Mouse (Mus musculus) hindbrain, embryonic 13.5 days (tissue): ENCODE measurements around the gene Egln3. TPM values are rescaled to one million over a fixed set of nuclear protein-coding genes. Genes with fewer than 3 reads are reported as not detected.

Experiments
- ATAC-seq: fragments of 200-750 bp; cut with Nextera tagmentation; 2 replicates; pipeline ENCODE4 v1.8.0; 2017; ENCODE audit warnings: moderate TSS enrichment; ENCODE audit not compliant: low FRiP score
- H3K27ac ChIP-seq: fragments of 300-500 bp; sonication (generic); 2 replicates; pipeline ENCODE4 v1.5.1; 2015; ENCODE audit warnings: inconsistent platforms, mild to moderate bottlenecking, moderate library complexity
- H3K27me3 ChIP-seq: fragments of 300-500 bp; sonication (generic); 2 replicates; pipeline ENCODE4 v1.6.1; 2015; ENCODE audit warnings: mild to moderate bottlenecking, inconsistent platforms
- H3K36me3 ChIP-seq: fragments of 300-500 bp; sonication (generic); 2 replicates; pipeline ENCODE4 v1.6.1; 2015; ENCODE audit warnings: mild to moderate bottlenecking, inconsistent platforms
- H3K4me1 ChIP-seq: fragments of 300-500 bp; sonication (generic); replicated peaks from 2 replicates; pipeline ENCODE4 v1.6.1; 2015; ENCODE audit warnings: inconsistent platforms
- H3K4me2 ChIP-seq: fragments of 300-500 bp; sonication (generic); 2 replicates; pipeline ENCODE4 v1.6.1; 2015; ENCODE audit warnings: inconsistent platforms, mild to moderate bottlenecking, moderate library complexity
- H3K4me3 ChIP-seq: fragments of 300-500 bp; sonication (generic); 2 replicates; pipeline ENCODE4 v1.5.1; 2015; ENCODE audit warnings: mild to moderate bottlenecking, inconsistent platforms
- H3K9ac ChIP-seq: fragments of 300-500 bp; sonication (generic); 2 replicates; pipeline ENCODE4 v1.6.1; 2015; ENCODE audit warnings: mild to moderate bottlenecking, inconsistent platforms
- H3K9me3 ChIP-seq: fragments of 300-500 bp; sonication (generic); 2 replicates; pipeline ENCODE4 v1.6.1; 2016; ENCODE audit warnings: inconsistent platforms
- WGBS: fragments of 180-500 bp; shearing (Covaris S2); methylation state at CpG from one replicate; pipeline ENCODE4 v1.1.7; 2015; 5-methylcytosine and 5-hydroxymethylcytosine counted together
- polyA plus RNA-seq: library from polyadenylated mRNA; unstranded; fragments of >200 nt; fragmentation: Nextera tagmentation; extraction: Ambion mirVana; gene quantifications from 2 replicates; pipeline ENCODE4 v1.2.1, GENCODE M21; 2015

Egln3 gene
- polyA plus RNA-seq, 1 experiment from 2014 or later, result 5.8 TPM

- Histone ChIP-seq H3K9ac (no peak overlapping the region), H3K27me3 (no peaks in the 10 kb centered on the region), H3K27ac (no peak overlapping the region), H3K4me2 (no peak overlapping the region), H3K4me1 (no peaks in the 10 kb centered on the region), H3K9me3 (no peaks in the 10 kb centered on the region), H3K36me3 (no peaks in the 10 kb centered on the region), H3K4me3 (no peak overlapping the region)
- no peak for ATAC-seq
- 78% methylated on average over 12 of the region's 12 CpGs for WGBS
These were observed 18.5 kb upstream of the Egln3 start for GRCm38 (mm10) chr12:54222036-54222760.

GRCm38 (mm10) chr12:54216673-54217072, 13.0 kb upstream of the Egln3 start:
- ATAC-seq, result no peak
- no peak overlapping the region for H3K27ac ChIP-seq
- H3K9me3 ChIP-seq, result no peaks in the 10 kb centered on the region
- H3K36me3 ChIP-seq, result no peaks in the 10 kb centered on the region
- H3K9ac ChIP-seq, result no peak overlapping the region
- WGBS, result 86% methylated on average over 5 of the region's 5 CpGs
- H3K27me3 ChIP-seq, result 0 out of 2 replicates have a peak, but pooled peaks cover 2% of the 10 kb centered on the region
- H3K4me2 ChIP-seq, result no peak overlapping the region
- H3K4me1 ChIP-seq, result no peaks in the 10 kb centered on the region
- no peak overlapping the region for H3K4me3 ChIP-seq

GRCm38 (mm10) chr12:54214426-54214825, 10.8 kb upstream of the Egln3 start:
- 61% methylated on average over 6 of the region's 6 CpGs for whole genome bisulfite sequencing
- H3K9ac ChIP-seq, result no peak overlapping the region
- no peak overlapping the region for H3K27ac ChIP-seq
- H3K4me2 ChIP-seq, result no peak overlapping the region
- H3K9me3 ChIP-seq, result no peaks in the 10 kb centered on the region
- no peaks in the 10 kb centered on the region for H3K36me3 ChIP-seq
- H3K4me1 ChIP-seq, result no peaks in the 10 kb centered on the region
- no peak overlapping the region for H3K4me3 ChIP-seq
- 0 out of 2 replicates have a peak, but pooled peaks cover 2% of the 10 kb centered on the region for H3K27me3 ChIP-seq
- no peak for ATAC-seq

- Histone ChIP-seq H3K4me3 (no peak overlapping the region), H3K27me3 (0 out of 2 replicates have a peak, but pooled peaks cover 2% of the 10 kb centered on the region), H3K9me3 (no peaks in the 10 kb centered on the region), H3K4me2 (no peak overlapping the region), H3K4me1 (no peaks in the 10 kb centered on the region), H3K36me3 (no peaks in the 10 kb centered on the region), H3K9ac (no peak overlapping the region), H3K27ac (no peak overlapping the region)
- ATAC-seq, result no peak
- 88% methylated on average over 4 of the region's 4 CpGs for WGBS
These were observed 10.2 kb upstream of the Egln3 start for GRCm38 (mm10) chr12:54213871-54214270.

GRCm38 (mm10) chr12:54213230-54213629, 9.6 kb upstream of the Egln3 start:
- Histone ChIP-seq H3K9ac (no peak overlapping the region), H3K9me3 (no peaks in the 10 kb centered on the region), H3K36me3 (no peaks in the 10 kb centered on the region), H3K27ac (no peak overlapping the region), H3K27me3 (0 out of 2 replicates have a peak, but pooled peaks cover 2% of the 10 kb centered on the region), H3K4me1 (no peaks in the 10 kb centered on the region), H3K4me2 (no peak overlapping the region), H3K4me3 (no peak overlapping the region)
- 63% methylated on average over 5 of the region's 5 CpGs for WGBS
- ATAC-seq, result no peak

- WGBS, result 60% methylated on average over 6 of the region's 6 CpGs
These were observed 5.5 kb upstream of the Egln3 start for GRCm38 (mm10) chr12:54209182-54209563.

GRCm38 (mm10) chr12:54208433-54209181, 4.9 kb upstream of the Egln3 start:
- H3K27ac ChIP-seq, result no peak overlapping the region
- H3K27me3 ChIP-seq, result peaks cover 15% of the 10 kb centered on the region
- H3K9me3 ChIP-seq, result no peaks in the 10 kb centered on the region
- WGBS, result 71% methylated on average over 8 of the region's 8 CpGs
- no peak overlapping the region for H3K4me2 ChIP-seq
- H3K4me3 ChIP-seq, result no peak overlapping the region
- no peak for ATAC-seq
- peaks cover 8% of the 10 kb centered on the region for H3K4me1 ChIP-seq
- H3K9ac ChIP-seq, result no peak overlapping the region
- H3K36me3 ChIP-seq, result no peaks in the 10 kb centered on the region

More at GRCm38 (mm10) chr12:54209182-54209563, 5.5 kb upstream of the Egln3 start:
- Histone ChIP-seq H3K27ac (no peak overlapping the region), H3K4me3 (no peak overlapping the region), H3K9ac (no peak overlapping the region), H3K36me3 (no peaks in the 10 kb centered on the region), H3K4me1 (peaks cover 3% of the 10 kb centered on the region), H3K4me2 (no peak overlapping the region), H3K9me3 (no peaks in the 10 kb centered on the region), H3K27me3 (peaks cover 10% of the 10 kb centered on the region)
- no peak for ATAC-seq

GRCm38 (mm10) chr12:54205731-54206130, 2.1 kb upstream of the Egln3 start:
- Histone ChIP-seq H3K9me3 (no peaks in the 10 kb centered on the region), H3K27ac (no peak overlapping the region), H3K4me3 (no peak overlapping the region), H3K4me2 (no peak overlapping the region), H3K4me1 (peaks cover 21% of the 10 kb centered on the region), H3K36me3 (no peaks in the 10 kb centered on the region), H3K27me3 (peaks cover 35% of the 10 kb centered on the region), H3K9ac (no peak overlapping the region)
- no peak for ATAC-seq
- 91% methylated on average over 4 of the region's 4 CpGs for WGBS

- Histone ChIP-seq H3K4me1 (peaks cover 21% of the 10 kb centered on the region), H3K27me3 (peaks cover 35% of the 10 kb centered on the region), H3K9ac (no peak overlapping the region), H3K9me3 (no peaks in the 10 kb centered on the region), H3K36me3 (no peaks in the 10 kb centered on the region), H3K4me2 (no peak overlapping the region), H3K4me3 (no peak overlapping the region), H3K27ac (no peak overlapping the region)
- no peak for ATAC-seq
- 7% methylated on average over 1 of the region's 1 CpGs for WGBS
These were observed 1.5 kb upstream of the Egln3 start for GRCm38 (mm10) chr12:54205195-54205594.

- WGBS, result 3% methylated on average over 55 of the region's 55 CpGs
These were observed 650 bp downstream of the Egln3 start for GRCm38 (mm10) chr12:54202765-54203655.

GRCm38 (mm10) chr12:54202276-54202675, 1.4 kb downstream of the Egln3 start:
- 42% methylated on average over 6 of the region's 6 CpGs for WGBS
- H3K9me3 ChIP-seq, result no peaks in the 10 kb centered on the region
- peaks cover 35% of the 10 kb centered on the region for H3K27me3 ChIP-seq
- H3K4me3 ChIP-seq, result peak overlapping the region; percentile 62
- peak overlapping the region; percentile 100 for H3K4me2 ChIP-seq
- ATAC-seq, result no peak
- no peaks in the 10 kb centered on the region for H3K36me3 ChIP-seq
- peaks cover 45% of the 10 kb centered on the region for H3K4me1 ChIP-seq
- no peak overlapping the region for H3K27ac ChIP-seq
- peak overlapping the region; percentile 77; the same call in 1 of the 2 replicates for H3K9ac ChIP-seq

More at GRCm38 (mm10) chr12:54202765-54203655, 650 bp downstream of the Egln3 start:
- peak overlapping the region; percentile 77 for H3K9ac ChIP-seq
- H3K27ac ChIP-seq, result 0 out of 2 replicates have a peak overlapping the region, but pooled peaks have one; percentile 35
- H3K27me3 ChIP-seq, result peaks cover 35% of the 10 kb centered on the region
- H3K4me1 ChIP-seq, result peaks cover 38% of the 10 kb centered on the region
- H3K36me3 ChIP-seq, result no peaks in the 10 kb centered on the region
- peak overlapping the region; percentile 100 for H3K4me2 ChIP-seq
- H3K4me3 ChIP-seq, result peak overlapping the region; percentile 62
- ATAC-seq, result peak; percentile 82
- H3K9me3 ChIP-seq, result no peaks in the 10 kb centered on the region

- Histone ChIP-seq H3K36me3 (no peaks in the 10 kb centered on the region), H3K4me2 (peak overlapping the region; percentile 23; the same call in 1 of the 2 replicates), H3K4me3 (no peak overlapping the region), H3K27me3 (peaks cover 35% of the 10 kb centered on the region), H3K9ac (no peak overlapping the region), H3K4me1 (peaks cover 58% of the 10 kb centered on the region), H3K27ac (no peak overlapping the region), H3K9me3 (no peaks in the 10 kb centered on the region)
- ATAC-seq, result no peak
- WGBS, result 40% methylated on average over 6 of the region's 6 CpGs
These were observed 2.8 kb downstream of the Egln3 start for GRCm38 (mm10) chr12:54200856-54201255.
